Mouse (Mus musculus) thymus, postnatal 14 days (tissue): ENCODE measurements at regions not wholly inside any gene's neighbourhood (a gene's known extent, or its start where the extent isn't known, plus 50 kb on each side); places are given as distances from the start of the nearest gene placed in this dataset.
"Not testable (repeated sequence)": the region's sequence is repeated elsewhere in the genome, so short reads cannot be mapped to it uniquely, and the experiment has no call there.

Experiments
- DNase-seq: peaks from one replicate; pipeline ENCODE4 v3.0.0; 2021

- DNase-seq = no peak
These were observed 1471.0 kb downstream of the Kcnt2 start for GRCm38 (mm10) chr1:141716953-141717352.

- DNase-seq = no peak
These were observed 1471.6 kb downstream of the Kcnt2 start for GRCm38 (mm10) chr1:141717510-141717909.

DNA sequence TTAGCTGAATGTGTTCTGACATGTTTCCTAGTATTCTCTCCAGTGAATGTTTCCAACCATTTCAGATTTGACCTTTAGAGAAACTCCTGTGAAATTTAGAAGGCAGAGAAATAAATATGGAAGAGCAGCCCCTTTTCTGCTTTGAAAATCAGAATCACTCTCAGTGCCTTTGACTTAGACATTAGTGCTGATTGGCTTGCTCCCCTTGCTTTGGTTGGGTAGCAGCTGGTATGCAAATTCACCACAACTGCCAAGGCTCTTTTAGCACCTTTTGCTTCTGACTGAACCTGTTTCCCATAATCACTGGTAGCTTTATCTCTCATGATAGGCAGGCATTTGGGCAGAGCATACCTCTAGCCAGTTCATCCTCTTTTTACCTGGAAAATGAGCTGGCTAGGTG lies 1495.3 kb downstream of the Kcnt2 start:
- DNase-seq = no peak

- no peak for DNase-seq
These were observed 1530.1 kb downstream of the Kcnt2 start for GRCm38 (mm10) chr1:141776059-141776458.

GRCm38 (mm10) chr1:141783367-141783766 lies 1537.4 kb downstream of the Kcnt2 start:
- DNase-seq = no peak

DNA sequence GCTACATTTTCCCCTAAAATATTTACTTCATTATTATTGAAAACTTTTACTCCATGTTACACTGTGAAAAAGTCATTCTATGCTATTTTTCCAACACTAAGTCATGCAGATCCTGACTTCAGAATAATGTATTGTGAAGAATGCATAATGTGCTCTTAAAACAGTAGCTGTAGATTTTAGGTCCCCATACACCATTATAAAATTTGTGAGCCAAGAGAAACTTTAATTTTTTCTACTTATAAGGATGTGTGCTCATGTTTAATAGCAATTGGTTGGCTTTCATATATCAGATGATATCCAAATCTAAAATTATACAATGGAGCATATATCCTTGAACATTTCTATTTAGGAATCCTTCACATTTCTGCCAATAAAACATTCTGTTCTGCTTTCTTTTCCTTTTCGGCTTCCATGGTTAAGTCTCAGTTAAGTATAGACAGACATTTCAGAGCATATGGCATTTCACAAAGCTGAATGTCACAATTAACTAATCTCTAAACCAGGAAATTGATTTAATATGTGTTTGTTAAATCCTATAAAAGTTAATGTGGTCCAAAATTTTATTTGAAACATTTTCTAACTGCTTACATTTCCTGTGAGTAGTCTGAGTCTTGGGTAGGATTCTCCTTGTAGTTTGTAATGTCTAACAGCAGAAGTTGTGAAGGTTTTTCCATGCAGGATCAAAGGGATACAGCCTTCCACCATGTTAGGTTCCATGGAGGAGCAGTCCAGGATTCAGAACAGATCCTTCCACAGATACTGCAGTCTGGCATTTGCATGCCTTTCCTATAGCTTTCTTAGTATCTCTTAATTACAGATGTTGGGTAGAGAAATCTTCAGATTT lies 1567.6 kb downstream of the Kcnt2 start:
- no peak for DNase-seq

- DNase-seq = no peak
These were observed 1585.5 kb downstream of the Kcnt2 start for GRCm38 (mm10) chr1:141831444-141831843.

DNA sequence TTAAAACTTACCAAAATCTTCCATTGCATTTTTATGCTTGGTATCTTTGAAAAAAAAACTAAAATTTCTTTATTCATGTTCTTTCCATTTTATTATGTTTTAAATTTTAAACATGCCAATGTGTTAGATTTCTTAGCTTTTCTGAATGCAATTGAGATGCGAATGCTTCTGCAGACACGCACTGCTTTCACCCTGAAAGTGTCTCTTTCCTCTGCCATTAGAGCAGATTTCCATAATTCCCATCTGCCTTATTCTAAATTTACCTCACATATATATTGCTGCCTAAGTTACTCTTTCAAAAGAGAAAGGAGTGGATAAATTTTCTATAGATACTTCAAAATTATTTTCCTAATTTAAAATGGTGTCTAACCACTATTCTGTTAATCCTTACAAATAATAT lies 1596.6 kb downstream of the Kcnt2 start:
- no peak for DNase-seq

DNA sequence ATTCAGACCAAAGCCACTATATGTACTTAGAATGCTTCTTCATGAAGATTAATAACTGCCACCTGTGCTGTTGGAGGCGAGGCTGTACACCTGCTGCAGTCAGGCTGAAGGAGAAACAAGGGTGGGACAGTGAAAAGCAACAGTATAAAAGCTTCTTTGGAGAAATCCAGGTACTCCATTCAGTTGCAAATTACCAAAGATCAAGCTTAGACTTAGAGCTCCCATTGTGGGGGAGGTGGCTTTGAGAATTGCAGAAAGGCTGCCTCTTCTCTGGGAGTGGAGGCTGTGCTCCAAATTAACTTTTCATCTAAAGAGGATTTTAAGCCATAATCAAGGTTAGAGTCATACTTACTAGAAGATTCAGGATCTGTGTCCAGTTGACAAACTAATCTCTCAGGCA lies 1607.9 kb downstream of the Kcnt2 start:
- not testable (repeated sequence) for DNase-seq

GRCm38 (mm10) chr1:141884356-141884755 lies 1638.4 kb downstream of the Kcnt2 start:
- DNase-seq = peak; percentile 17

GRCm38 (mm10) chr1:141897924-141898455 lies 1652.0 kb downstream of the Kcnt2 start:
- DNase-seq = no peak

- no peak for DNase-seq
These were observed 1665.9 kb downstream of the Kcnt2 start for GRCm38 (mm10) chr1:141911714-141912398.

DNA sequence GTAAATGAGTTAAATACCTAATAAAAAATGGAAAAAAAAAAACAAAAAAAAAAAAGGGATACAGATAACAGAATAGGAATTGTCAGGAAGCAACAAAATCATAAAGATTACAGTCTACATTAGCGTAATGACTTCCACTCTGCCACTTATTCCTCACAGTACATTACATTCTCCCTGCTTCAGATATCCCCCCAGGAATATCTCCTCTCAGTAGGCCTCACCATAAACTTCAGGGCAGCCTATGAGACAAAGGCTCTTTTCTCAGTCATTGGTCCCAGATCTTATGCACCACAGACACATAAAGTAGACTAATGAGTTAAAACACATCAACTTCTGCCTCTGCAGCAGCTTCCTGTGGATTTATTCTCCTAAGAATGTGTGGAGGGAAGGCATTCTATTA lies 1680.2 kb downstream of the Kcnt2 start:
- DNase-seq = no peak

DNA sequence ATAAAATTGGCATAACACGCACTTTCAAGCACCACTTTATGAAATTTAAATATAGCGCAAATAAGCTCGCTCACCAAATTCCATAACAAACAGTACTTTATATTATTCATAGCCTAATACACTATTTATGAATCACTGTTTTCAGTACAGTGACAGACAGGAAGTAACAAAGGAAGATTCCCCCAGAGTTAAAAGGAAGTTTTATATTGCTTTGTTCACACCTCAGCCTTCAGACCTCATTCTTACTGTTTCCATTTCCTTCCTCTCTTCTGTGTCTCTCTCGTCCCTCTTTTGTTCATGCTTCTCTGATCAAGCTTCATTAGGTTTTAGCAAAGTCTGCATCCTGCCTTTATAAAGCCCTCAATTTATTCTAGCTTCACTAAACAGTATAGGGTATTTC lies 1680.8 kb downstream of the Kcnt2 start:
- no peak for DNase-seq

- no peak for DNase-seq
These were observed 1692.4 kb upstream of the B3galt2 start for GRCm38 (mm10) chr1:141948055-141948454.

- DNase-seq = no peak
These were observed 1686.1 kb upstream of the B3galt2 start for GRCm38 (mm10) chr1:141954323-141954867.

- peak; percentile 3 for DNase-seq
These were observed 1678.7 kb upstream of the B3galt2 start for GRCm38 (mm10) chr1:141961743-141962142.

GRCm38 (mm10) chr1:141968133-141968532 lies 1672.3 kb upstream of the B3galt2 start:
- no peak for DNase-seq

GRCm38 (mm10) chr1:141974329-141974728 lies 1666.1 kb upstream of the B3galt2 start:
- no peak for DNase-seq

GRCm38 (mm10) chr1:141999769-142000168 lies 1640.7 kb upstream of the B3galt2 start:
- no peak for DNase-seq

GRCm38 (mm10) chr1:142000335-142000734 lies 1640.1 kb upstream of the B3galt2 start:
- no peak for DNase-seq

GRCm38 (mm10) chr1:142006316-142006715 lies 1634.1 kb upstream of the B3galt2 start:
- no peak for DNase-seq

DNA sequence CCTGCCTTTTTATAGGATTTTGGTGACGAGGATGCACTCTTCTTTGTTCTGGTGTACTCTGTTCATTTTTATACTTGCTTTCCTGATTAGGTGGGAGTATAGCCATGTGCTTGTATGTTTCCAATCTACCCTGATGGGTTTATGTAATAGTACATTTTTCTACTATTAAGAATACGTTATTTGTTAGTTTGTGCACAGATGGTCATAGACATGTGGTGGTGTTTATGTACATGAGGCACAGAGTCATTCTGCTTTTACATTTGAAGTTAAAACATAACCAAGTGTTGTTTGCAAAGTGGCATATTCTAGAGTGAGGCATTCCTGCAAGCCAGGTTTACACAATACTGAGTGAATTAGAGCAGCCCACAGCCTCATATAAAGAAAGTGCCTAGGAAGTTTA lies 1597.7 kb upstream of the B3galt2 start:
- DNase-seq = no peak

DNA sequence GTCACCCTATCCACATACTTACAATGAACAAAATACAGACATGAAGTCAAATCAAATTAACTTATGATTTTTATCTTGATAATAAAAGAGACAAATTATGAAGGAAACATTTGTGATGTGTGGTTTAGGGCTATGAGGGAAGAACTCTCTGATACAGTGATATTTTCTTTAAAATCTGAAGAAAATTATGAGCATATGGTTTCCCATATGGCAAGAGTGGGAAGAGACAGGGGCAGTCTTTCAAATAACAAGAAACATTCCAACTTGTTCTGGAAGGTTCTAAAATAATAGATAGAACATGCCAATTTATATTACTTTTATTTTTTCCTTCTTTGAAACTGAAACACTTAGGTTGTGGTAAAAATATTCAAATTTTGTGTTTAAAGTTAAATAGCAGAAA lies 1585.3 kb upstream of the B3galt2 start:
- DNase-seq = no peak
